Comparison of ENCODE assay signal across 8 mouse cellular contexts in genomic region chr11:120349371-120349985, GRCm38 (mm10). TPM values are rescaled to one million over a fixed set of nuclear protein-coding genes. Genes with fewer than 3 reads are reported as not detected.
DNase-seq lines count a peak whose midpoint lies in the region; ATAC-seq and TF ChIP-seq lines count a peak whose summit lies in the region.

No protein-coding gene starts in this region.

- H3K27me3 ChIP-seq in E14TG2a.4 (ENCODE audit: insufficient read depth, low read length), result 0 out of 2 replicates have a peak, but pooled peaks cover 3% of the 10 kb centered on the region
- H3K27me3 ChIP-seq in heart, embryonic 11.5 days (ENCODE audit: control insufficient read depth, insufficient read depth, low read length), result no peaks in the 10 kb centered on the region
- no peaks in the 10 kb centered on the region for H3K27me3 ChIP-seq in kidney, embryonic 15.5 days
- no peaks in the 10 kb centered on the region; the same call in 1 of the 2 replicates for H3K27me3 ChIP-seq in midbrain, embryonic 11.5 days (ENCODE audit: control insufficient read depth, insufficient read depth, low read length)

- peaks cover 48% of the 10 kb centered on the region for H3K4me1 ChIP-seq in E14TG2a.4 (replicated peaks; ENCODE audit: low read depth, low read length)
- H3K4me1 ChIP-seq in heart, embryonic 11.5 days (ENCODE audit: control insufficient read depth, insufficient read depth, low read length), result peaks cover 29% of the 10 kb centered on the region
- H3K4me1 ChIP-seq in kidney, embryonic 15.5 days, result peaks cover 55% of the 10 kb centered on the region
- peaks cover 25% of the 10 kb centered on the region for H3K4me1 ChIP-seq in midbrain, embryonic 11.5 days (ENCODE audit: control insufficient read depth, insufficient read depth, low read length)

- WGBS in heart, embryonic 11.5 days (ENCODE audit: insufficient replicate concordance), result 1% methylated on average over 16 of the region's 16 CpGs
- under 1% methylated on average over 16 of the region's 16 CpGs for WGBS in kidney, embryonic 15.5 days
- WGBS in midbrain, embryonic 11.5 days, result 5% methylated on average over 16 of the region's 16 CpGs

- no peak for TF ChIP-seq CTCF in E14TG2a.4 (conservative IDR thresholded peaks at IDR 0.05; ENCODE audit: low read length)

- H3K9me3 ChIP-seq in E14TG2a.4 (ENCODE audit: low read length), result peaks cover 27% of the 10 kb centered on the region
- H3K9me3 ChIP-seq in heart, embryonic 11.5 days (replicated peaks; ENCODE audit: control insufficient read depth, low read length), result no peaks in the 10 kb centered on the region
- H3K9me3 ChIP-seq in kidney, embryonic 15.5 days (replicated peaks), result no peaks in the 10 kb centered on the region
- no peaks in the 10 kb centered on the region for H3K9me3 ChIP-seq in midbrain, embryonic 11.5 days (ENCODE audit: control insufficient read depth, low read length)

- no peak for ATAC-seq in heart, embryonic 11.5 days (replicated peaks; ENCODE audit: insufficient number of reproducible peaks, low FRiP score, low TSS enrichment)
- ATAC-seq in kidney, embryonic 15.5 days (replicated peaks; ENCODE audit: low FRiP score), result peak; percentile 1; the same call in 1 of the 2 replicates
- peak; percentile 10 for ATAC-seq in midbrain, embryonic 11.5 days (ENCODE audit: low FRiP score)

- peaks cover 23% of the 10 kb centered on the region for H3K36me3 ChIP-seq in E14TG2a.4 (ENCODE audit: insufficient read depth, low read length)
- peaks cover 2% of the 10 kb centered on the region; the same call in 1 of the 2 replicates for H3K36me3 ChIP-seq in heart, embryonic 11.5 days (ENCODE audit: control insufficient read depth, insufficient read depth, low read length)
- peaks cover 19% of the 10 kb centered on the region for H3K36me3 ChIP-seq in kidney, embryonic 15.5 days
- peaks cover 8% of the 10 kb centered on the region for H3K36me3 ChIP-seq in midbrain, embryonic 11.5 days (ENCODE audit: control insufficient read depth, insufficient read depth, low read length)

- peak overlapping the region; percentile 98 for H3K4me2 ChIP-seq in heart, embryonic 11.5 days
- H3K4me2 ChIP-seq in kidney, embryonic 15.5 days, result peak overlapping the region; percentile 83
- peak overlapping the region; percentile 96 for H3K4me2 ChIP-seq in midbrain, embryonic 11.5 days

- peak overlapping the region; percentile 89 for H3K4me3 ChIP-seq in E14TG2a.4 (replicated peaks; ENCODE audit: low read length)
- H3K4me3 ChIP-seq in heart, embryonic 11.5 days (ENCODE audit: low read depth, low read length), result peak overlapping the region; percentile 94
- H3K4me3 ChIP-seq in kidney, embryonic 15.5 days (replicated peaks), result peak overlapping the region; percentile 99
- peak overlapping the region; percentile 100 for H3K4me3 ChIP-seq in midbrain, embryonic 11.5 days (ENCODE audit: low read depth, low read length)

- peak; percentile 58 for DNase-seq in embryo, embryonic 10 days (ENCODE audit: low spot score)
- DNase-seq in embryo, embryonic 10.5 days (ENCODE audit: low spot score), result no peak
- peak; percentile 56 to 61 for DNase-seq in cerebellum, postnatal 14 days
- DNase-seq in midbrain, embryonic 11.5 days (ENCODE audit: low spot score, missing footprints), result peak; percentile 97
- DNase-seq in urinary bladder, adult 18-20 months (ENCODE audit: low spot score in 2 of 2), result peak; percentile 51 to 74

- H3K27ac ChIP-seq in heart, embryonic 11.5 days (ENCODE audit: low read depth, low read length), result peak overlapping the region; percentile 100
- H3K27ac ChIP-seq in kidney, embryonic 15.5 days, result peak overlapping the region; percentile 100
- H3K27ac ChIP-seq in midbrain, embryonic 11.5 days (ENCODE audit: low read depth, low read length), result peak overlapping the region; percentile 99

- H3K9ac ChIP-seq in heart, embryonic 11.5 days (ENCODE audit: low read depth, low read length), result peak overlapping the region; percentile 100
- H3K9ac ChIP-seq in kidney, embryonic 15.5 days, result peak overlapping the region; percentile 100
- H3K9ac ChIP-seq in midbrain, embryonic 11.5 days (ENCODE audit: low read length), result peak overlapping the region; percentile 100

RNA-seq across cellular contexts. Expression of gene Actg1, which starts 1.1 kb away (rescaled TPM):
- 1,448 and 1,508 TPM in 2 replicates for polyA plus RNA-seq in heart, embryonic 11.5 days (2014; fragmentation: Nextera tagmentation; extraction: Ambion mirVana)
- polyA plus RNA-seq in kidney, embryonic 15.5 days (2015; fragmentation: Nextera tagmentation; extraction: Ambion mirVana), result 2,367 and 2,520 TPM in 2 replicates
- polyA plus RNA-seq in midbrain, embryonic 11.5 days (2014; fragmentation: Nextera tagmentation; extraction: Ambion mirVana), result 2,965 and 3,081 TPM in 2 replicates

RNA-seq across cellular contexts. Expression of gene Fscn2, which starts 11.9 kb away (rescaled TPM):
- 0.57 TPM in 1 of 2 replicates, not detected in the other for polyA plus RNA-seq in heart, embryonic 11.5 days (2014; fragmentation: Nextera tagmentation; extraction: Ambion mirVana)
- 1.1 and 1.2 TPM in 2 replicates for polyA plus RNA-seq in kidney, embryonic 15.5 days (2015; fragmentation: Nextera tagmentation; extraction: Ambion mirVana)
- polyA plus RNA-seq in midbrain, embryonic 11.5 days (2014; fragmentation: Nextera tagmentation; extraction: Ambion mirVana), result 1.4 TPM in 2 replicates

RNA-seq across cellular contexts. Expression of gene Faap100, which starts 29.1 kb away (rescaled TPM):
- 24.2 and 29.6 TPM in 2 replicates for polyA plus RNA-seq in heart, embryonic 11.5 days (2014; fragmentation: Nextera tagmentation; extraction: Ambion mirVana)
- 33.1 and 41.9 TPM in 2 replicates for polyA plus RNA-seq in kidney, embryonic 15.5 days (2015; fragmentation: Nextera tagmentation; extraction: Ambion mirVana)
- 25.3 and 29.2 TPM in 2 replicates for polyA plus RNA-seq in midbrain, embryonic 11.5 days (2014; fragmentation: Nextera tagmentation; extraction: Ambion mirVana)
